Comparison of ENCODE assay signal across 11 mouse cellular contexts in genomic region chr2:168045771-168046170, GRCm38 (mm10). TPM values are rescaled to one million over a fixed set of nuclear protein-coding genes. Genes with fewer than 3 reads are reported as not detected.
A peak's percentile ranks its signal among the peaks of the same experiment; 100 is the strongest.
DNase-seq lines count a peak whose midpoint lies in the region; ATAC-seq and TF ChIP-seq lines count a peak whose summit lies in the region.
"Had no signal": no experiment of that assay in that cellular context is flagged by ENCODE, and none has a peak within 500 bp of the region (broad histone marks: within the 10 kb centered on the region; RNA-seq: fewer than 3 reads in every experiment).

No protein-coding gene starts in this region.

- peak; percentile 16; the same call in 1 of the 2 replicates for ATAC-seq in forebrain, embryonic 13.5 days
- ATAC-seq in forebrain, postnatal 0 days, result no peak
- ATAC-seq in heart, embryonic 16.5 days (replicated peaks; ENCODE audit: extremely low read depth, insufficient read depth, low FRiP score), result 0 out of 2 replicates have a peak, but pooled peaks have one; percentile 11
- no peak for ATAC-seq in neural tube, embryonic 15.5 days (ENCODE audit: low FRiP score)
- ATAC-seq in CD4-positive, CD25-positive, alpha-beta regulatory T cell, adult 4 months, result no peak

- no peaks in the 10 kb centered on the region for H3K9me3 ChIP-seq in forebrain, embryonic 13.5 days (replicated peaks)
- H3K9me3 ChIP-seq in forebrain, postnatal 0 days (ENCODE audit: low read length), result no peaks in the 10 kb centered on the region
- no peaks in the 10 kb centered on the region for H3K9me3 ChIP-seq in heart, embryonic 16.5 days (replicated peaks; ENCODE audit: control insufficient read depth, low read length)
- no peaks in the 10 kb centered on the region for H3K9me3 ChIP-seq in neural tube, embryonic 15.5 days (replicated peaks)
- H3K9me3 ChIP-seq: hindbrain, embryonic 12.5 days; liver, embryonic 15.5 days; neural tube, embryonic 12.5 days had no signal

- peaks cover 25% of the 10 kb centered on the region for H3K27me3 ChIP-seq in forebrain, embryonic 13.5 days
- peaks cover 21% of the 10 kb centered on the region for H3K27me3 ChIP-seq in forebrain, postnatal 0 days (ENCODE audit: insufficient read depth, low read length)
- H3K27me3 ChIP-seq in heart, embryonic 16.5 days (ENCODE audit: control insufficient read depth, insufficient read depth, low read length), result peaks cover 2% of the 10 kb centered on the region
- H3K27me3 ChIP-seq in neural tube, embryonic 15.5 days (replicated peaks), result peaks cover 20% of the 10 kb centered on the region

- no peak overlapping the region for H3K4me2 ChIP-seq in forebrain, embryonic 13.5 days
- H3K4me2 ChIP-seq in forebrain, postnatal 0 days (ENCODE audit: low read depth), result no peak overlapping the region
- no peak overlapping the region for H3K4me2 ChIP-seq in heart, embryonic 16.5 days (ENCODE audit: low read depth, low read length)
- H3K4me2 ChIP-seq in neural tube, embryonic 15.5 days, result no peak overlapping the region
- H3K4me2 ChIP-seq: hindbrain, embryonic 12.5 days; liver, embryonic 15.5 days; neural tube, embryonic 12.5 days had no signal

- H3K9ac ChIP-seq in forebrain, embryonic 13.5 days, result no peak overlapping the region
- no peak overlapping the region for H3K9ac ChIP-seq in forebrain, postnatal 0 days
- no peak overlapping the region for H3K9ac ChIP-seq in heart, embryonic 16.5 days (ENCODE audit: low read length)
- H3K9ac ChIP-seq in neural tube, embryonic 15.5 days (replicated peaks), result no peak overlapping the region
- H3K9ac ChIP-seq: hindbrain, embryonic 12.5 days; liver, embryonic 15.5 days; neural tube, embryonic 12.5 days had no signal

- 11% methylated on average over 5 of the region's 5 CpGs for WGBS in forebrain, embryonic 13.5 days
- WGBS in forebrain, postnatal 0 days, result 13% methylated on average over 5 of the region's 5 CpGs
- 18% methylated on average over 5 of the region's 5 CpGs for WGBS in heart, embryonic 16.5 days
- 40% methylated on average over 5 of the region's 5 CpGs for WGBS in neural tube, embryonic 15.5 days

- TF ChIP-seq CTCF in forebrain, postnatal 0 days (IDR thresholded peaks at IDR 0.05; ENCODE audit: low read depth), result no peak

- peaks cover 25% of the 10 kb centered on the region for H3K4me1 ChIP-seq in forebrain, embryonic 13.5 days
- H3K4me1 ChIP-seq in forebrain, postnatal 0 days (ENCODE audit: insufficient read depth), result peaks cover 6% of the 10 kb centered on the region; the same call in 1 of the 2 replicates
- H3K4me1 ChIP-seq in heart, embryonic 16.5 days (ENCODE audit: control insufficient read depth, insufficient read depth, low read length), result peaks cover 15% of the 10 kb centered on the region
- H3K4me1 ChIP-seq in neural tube, embryonic 15.5 days, result peaks cover 27% of the 10 kb centered on the region

- peak overlapping the region; percentile 36; the same call in 1 of the 2 replicates for H3K27ac ChIP-seq in forebrain, embryonic 13.5 days
- no peak overlapping the region for H3K27ac ChIP-seq in forebrain, postnatal 0 days (ENCODE audit: low read depth, low read length)
- H3K27ac ChIP-seq in heart, embryonic 16.5 days (ENCODE audit: low read length), result peak overlapping the region; percentile 29
- no peak overlapping the region for H3K27ac ChIP-seq in neural tube, embryonic 15.5 days (replicated peaks)
- H3K27ac ChIP-seq: hindbrain, embryonic 12.5 days; liver, embryonic 15.5 days; neural tube, embryonic 12.5 days had no signal

- no peak overlapping the region for H3K4me3 ChIP-seq in forebrain, embryonic 13.5 days
- no peak overlapping the region for H3K4me3 ChIP-seq in forebrain, postnatal 0 days (ENCODE audit: low read depth, low read length)
- no peak overlapping the region for H3K4me3 ChIP-seq in heart, embryonic 16.5 days (ENCODE audit: low read length)
- no peak overlapping the region for H3K4me3 ChIP-seq in neural tube, embryonic 15.5 days (replicated peaks)
- H3K4me3 ChIP-seq: hindbrain, embryonic 12.5 days; liver, embryonic 15.5 days; neural tube, embryonic 12.5 days had no signal

- no peak for DNase-seq in forebrain, postnatal 0 days
- DNase-seq in NIH3T3 (ENCODE audit: low read depth), result peak; percentile 65
- DNase-seq in kidney, postnatal 25 days, result peak; percentile 61 to 81
- DNase-seq in retina, postnatal 1 day, result no peak

- H3K36me3 ChIP-seq in forebrain, embryonic 13.5 days (ENCODE audit: poor library complexity, severe bottlenecking), result no peaks in the 10 kb centered on the region
- no peaks in the 10 kb centered on the region for H3K36me3 ChIP-seq in forebrain, postnatal 0 days (ENCODE audit: insufficient read depth)
- no peaks in the 10 kb centered on the region for H3K36me3 ChIP-seq in heart, embryonic 16.5 days (ENCODE audit: control insufficient read depth, insufficient read depth)
- H3K36me3 ChIP-seq in neural tube, embryonic 15.5 days, result no peaks in the 10 kb centered on the region
- H3K36me3 ChIP-seq: hindbrain, embryonic 12.5 days; liver, embryonic 15.5 days; neural tube, embryonic 12.5 days had no signal

RNA-seq across cellular contexts. Expression of gene Pard6b, which starts 35.0 kb away (rescaled TPM):
- polyA plus RNA-seq in forebrain, embryonic 13.5 days (2015; fragmentation: Nextera tagmentation; extraction: Ambion mirVana), result 7.6 and 7.7 TPM in 2 replicates
- total RNA-seq in forebrain, postnatal 0 days (2014; rRNA removed), result 4.2 and 5.3 TPM in 2 replicates
- polyA plus RNA-seq in forebrain, postnatal 0 days (2015; fragmentation: Nextera tagmentation; extraction: Ambion mirVana), result 2.8 and 4.1 TPM in 2 replicates
- polyA plus RNA-seq in heart, embryonic 16.5 days (2015; fragmentation: Nextera tagmentation; extraction: Ambion mirVana), result 5.4 and 6.7 TPM in 2 replicates
- polyA plus RNA-seq in neural tube, embryonic 15.5 days (2015; fragmentation: Nextera tagmentation; extraction: Ambion mirVana), result 6.6 and 6.8 TPM in 2 replicates
- 1 to 10 TPM in 1 of 2 experiments, under 1 TPM in 1; 0.23 to 1.2 TPM for polyA plus RNA-seq in CD4-positive, CD25-positive, alpha-beta regulatory T cell, adult 4 months (2017; shearing (Covaris generic))

RNA-seq across cellular contexts. Expression of gene Ripor3, which starts 35.4 kb away (rescaled TPM):
- 0.19 TPM in 2 replicates for polyA plus RNA-seq in forebrain, embryonic 13.5 days (2015; fragmentation: Nextera tagmentation; extraction: Ambion mirVana)
- 0.29 and 0.69 TPM in 2 replicates for total RNA-seq in forebrain, postnatal 0 days (2014; rRNA removed)
- polyA plus RNA-seq in forebrain, postnatal 0 days (2015; fragmentation: Nextera tagmentation; extraction: Ambion mirVana), result 0.19 and 0.39 TPM in 2 replicates
- 0.84 and 0.99 TPM in 2 replicates for polyA plus RNA-seq in heart, embryonic 16.5 days (2015; fragmentation: Nextera tagmentation; extraction: Ambion mirVana)
- polyA plus RNA-seq in neural tube, embryonic 15.5 days (2015; fragmentation: Nextera tagmentation; extraction: Ambion mirVana), result 0.47 and 0.66 TPM in 2 replicates
- under 1 TPM; 0.17 to 0.63 TPM for polyA plus RNA-seq in CD4-positive, CD25-positive, alpha-beta regulatory T cell, adult 4 months (2017; shearing (Covaris generic))

Comparison
In these comparisons a context has a peak if more than half of its experiments do, and no peak if none do; other contexts are left out.
1. ATAC-seq: peak in forebrain, embryonic 13.5 days (single experiment) and heart, embryonic 16.5 days (single experiment); none in forebrain, postnatal 0 days (single experiment), neural tube, embryonic 15.5 days (single experiment) and CD4-positive, CD25-positive, alpha-beta regulatory T cell, adult 4 months (single experiment).
2. H3K27ac ChIP-seq: peak in forebrain, embryonic 13.5 days (single experiment) and heart, embryonic 16.5 days (single experiment); none in forebrain, postnatal 0 days (single experiment) and neural tube, embryonic 15.5 days (single experiment).
3. DNase-seq: peak in NIH3T3 (single experiment) and kidney, postnatal 25 days (2 of 2); none in forebrain, postnatal 0 days (single experiment) and retina, postnatal 1 day (single experiment).